Comparison of ENCODE assay signal across 7 mouse cellular contexts in the genomic region with DNA sequence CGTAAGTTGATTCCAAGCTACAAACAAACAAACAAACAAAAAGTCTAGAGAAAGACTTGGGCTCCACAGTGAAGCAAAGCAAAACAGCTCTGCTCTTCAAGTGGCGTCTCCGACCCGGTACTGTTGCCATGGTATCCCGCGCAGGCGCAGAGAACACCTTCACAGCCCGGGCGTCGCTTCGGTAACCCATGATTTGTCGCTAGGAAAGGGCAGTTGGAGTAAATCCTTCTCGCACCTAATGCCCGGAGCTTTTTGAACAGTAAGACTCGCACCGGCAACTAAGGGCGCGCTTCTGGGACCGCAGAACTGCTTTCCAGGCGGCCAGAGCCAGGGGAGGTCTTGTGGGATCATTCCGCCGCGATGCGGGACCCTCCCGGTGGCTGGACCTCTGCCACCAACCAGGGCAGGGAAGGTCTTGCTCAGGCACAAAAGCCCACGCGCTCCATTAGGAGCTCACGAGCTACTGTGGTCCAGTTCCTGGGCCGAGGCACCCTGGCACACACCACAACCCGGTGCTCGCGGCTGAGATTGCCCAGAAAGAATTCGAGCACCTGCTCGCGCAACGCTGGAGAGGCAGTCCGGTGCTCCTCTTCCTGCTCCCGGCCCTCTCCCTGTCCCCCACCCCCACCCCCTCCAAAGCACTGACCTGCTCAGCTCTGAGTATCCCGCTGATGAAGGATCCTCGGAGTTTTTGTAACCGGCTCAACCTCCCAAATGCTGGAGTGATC. TPM values are rescaled to one million over a fixed set of nuclear protein-coding genes. Genes with fewer than 3 reads are reported as not detected.
DNase-seq lines count a peak whose midpoint lies in the region; ATAC-seq and TF ChIP-seq lines count a peak whose summit lies in the region.

No protein-coding gene starts in this region.

- H3K4me1 ChIP-seq in embryonic facial prominence, embryonic 10.5 days: peaks cover 39% of the 10 kb centered on the region
- no peaks in the 10 kb centered on the region for H3K4me1 ChIP-seq in heart, adult 2 months (ENCODE audit: control insufficient read depth, insufficient read depth, low read length)
- H3K4me1 ChIP-seq in kidney, adult 2 months (ENCODE audit: control insufficient read depth, insufficient read depth, low read length): peaks cover 11% of the 10 kb centered on the region; the same call in 1 of the 2 replicates
- peaks cover 22% of the 10 kb centered on the region for H3K4me1 ChIP-seq in limb, embryonic 10.5 days
- peaks cover 28% of the 10 kb centered on the region for H3K4me1 ChIP-seq in midbrain, embryonic 11.5 days (ENCODE audit: control insufficient read depth, insufficient read depth, low read length)
- H3K4me1 ChIP-seq in small intestine, adult 2 months (ENCODE audit: control insufficient read depth, insufficient read depth, insufficient read length, low read length): 0 out of 2 replicates have a peak, but pooled peaks cover 3% of the 10 kb centered on the region

- no peaks in the 10 kb centered on the region for H3K36me3 ChIP-seq in embryonic facial prominence, embryonic 10.5 days (replicated peaks)
- no peaks in the 10 kb centered on the region for H3K36me3 ChIP-seq in heart, adult 2 months (ENCODE audit: control insufficient read depth, insufficient read depth, low read length)
- H3K36me3 ChIP-seq in kidney, adult 2 months (ENCODE audit: control insufficient read depth, insufficient read depth, low read length): no peaks in the 10 kb centered on the region
- H3K36me3 ChIP-seq in limb, embryonic 10.5 days: no peaks in the 10 kb centered on the region
- H3K36me3 ChIP-seq in midbrain, embryonic 11.5 days (ENCODE audit: control insufficient read depth, insufficient read depth, low read length): no peaks in the 10 kb centered on the region
- no peaks in the 10 kb centered on the region for H3K36me3 ChIP-seq in small intestine, adult 2 months (ENCODE audit: control insufficient read depth, insufficient read depth, low read length)

- WGBS in embryonic facial prominence, embryonic 10.5 days: under 1% methylated on average over 41 of the region's 41 CpGs
- WGBS in heart, adult 2 months: under 1% methylated on average over 41 of the region's 41 CpGs
- under 1% methylated on average over 41 of the region's 41 CpGs for WGBS in kidney, adult 2 months
- WGBS in limb, embryonic 10.5 days: under 1% methylated on average over 41 of the region's 41 CpGs
- under 1% methylated on average over 41 of the region's 41 CpGs for WGBS in midbrain, embryonic 11.5 days
- under 1% methylated on average over 41 of the region's 41 CpGs for WGBS in small intestine, adult 2 months

- peak; percentile 86 for DNase-seq in adrenal gland, postnatal 25 days
- DNase-seq in embryonic facial prominence, embryonic 10.5 days (ENCODE audit: low spot score): peak; percentile 90
- DNase-seq in heart, adult 2 months: peak; percentile 61
- DNase-seq in kidney, adult 2 months: peak; percentile 92
- DNase-seq in limb, embryonic 10.5 days (ENCODE audit: low spot score): peak; percentile 89
- peak; percentile 99 for DNase-seq in midbrain, embryonic 11.5 days (ENCODE audit: low spot score, missing footprints)

- no peak for TF ChIP-seq POLR2A in heart, adult 2 months (IDR thresholded peaks at IDR 0.05; ENCODE audit: insufficient read depth, low read depth, low read length)
- no peak for TF ChIP-seq POLR2A in kidney, adult 2 months (IDR thresholded peaks at IDR 0.05; ENCODE audit: low read depth, low read length)
- no peak for TF ChIP-seq POLR2A in small intestine, adult 2 months (IDR thresholded peaks at IDR 0.05; ENCODE audit: low read depth, low read length)

- no peaks in the 10 kb centered on the region for H3K9me3 ChIP-seq in embryonic facial prominence, embryonic 10.5 days
- no peaks in the 10 kb centered on the region for H3K9me3 ChIP-seq in limb, embryonic 10.5 days (replicated peaks)
- no peaks in the 10 kb centered on the region for H3K9me3 ChIP-seq in midbrain, embryonic 11.5 days (ENCODE audit: control insufficient read depth, low read length)

- H3K4me3 ChIP-seq in embryonic facial prominence, embryonic 10.5 days: peak overlapping the region; percentile 87
- peak overlapping the region; percentile 46 for H3K4me3 ChIP-seq in heart, adult 2 months
- H3K4me3 ChIP-seq in kidney, adult 2 months (ENCODE audit: insufficient read depth, low read depth, low read length): peak overlapping the region; percentile 79
- H3K4me3 ChIP-seq in limb, embryonic 10.5 days: peak overlapping the region; percentile 79
- peak overlapping the region; percentile 81 for H3K4me3 ChIP-seq in midbrain, embryonic 11.5 days (ENCODE audit: low read depth, low read length)
- peak overlapping the region; percentile 87 for H3K4me3 ChIP-seq in small intestine, adult 2 months (ENCODE audit: low read depth, low read length)

- intact Hi-C loops in heart, adult 2 months (cut with DNase I): no loop called here

- H3K27ac ChIP-seq in embryonic facial prominence, embryonic 10.5 days (replicated peaks): peak overlapping the region; percentile 90
- H3K27ac ChIP-seq in heart, adult 2 months: no peak overlapping the region
- peak overlapping the region; percentile 8; the same call in 1 of the 2 replicates for H3K27ac ChIP-seq in kidney, adult 2 months (ENCODE audit: insufficient read depth, low read depth, low read length)
- peak overlapping the region; percentile 75 for H3K27ac ChIP-seq in limb, embryonic 10.5 days
- H3K27ac ChIP-seq in midbrain, embryonic 11.5 days (ENCODE audit: low read depth, low read length): peak overlapping the region; percentile 95
- no peak overlapping the region for H3K27ac ChIP-seq in small intestine, adult 2 months (ENCODE audit: insufficient read depth, low read depth, low read length)

- peaks cover 4% of the 10 kb centered on the region; the same call in 1 of the 2 replicates for H3K27me3 ChIP-seq in embryonic facial prominence, embryonic 10.5 days (replicated peaks; ENCODE audit: low read depth, poor library complexity, severe bottlenecking)
- no peaks in the 10 kb centered on the region for H3K27me3 ChIP-seq in heart, adult 2 months (ENCODE audit: control insufficient read depth, insufficient read depth, low read length)
- H3K27me3 ChIP-seq in kidney, adult 2 months (replicated peaks; ENCODE audit: control insufficient read depth, insufficient read depth, low read length): no peaks in the 10 kb centered on the region
- no peaks in the 10 kb centered on the region for H3K27me3 ChIP-seq in limb, embryonic 10.5 days (ENCODE audit: low read depth, poor library complexity, severe bottlenecking)
- no peaks in the 10 kb centered on the region for H3K27me3 ChIP-seq in midbrain, embryonic 11.5 days (ENCODE audit: control insufficient read depth, insufficient read depth, low read length)
- H3K27me3 ChIP-seq in small intestine, adult 2 months (ENCODE audit: control insufficient read depth, insufficient read depth, low read length): no peaks in the 10 kb centered on the region

- peak overlapping the region; percentile 77 for H3K4me2 ChIP-seq in midbrain, embryonic 11.5 days

- no peaks in the 10 kb centered on the region for H3K79me2 ChIP-seq in heart, adult 2 months (replicated peaks; ENCODE audit: control insufficient read depth, insufficient read depth, low read length)

- no peak for TF ChIP-seq EP300 in heart, adult 2 months (IDR thresholded peaks at IDR 0.05; ENCODE audit: insufficient read depth, low read depth, low read length)

- peak; percentile 83 for ATAC-seq in midbrain, embryonic 11.5 days (ENCODE audit: low FRiP score)

- TF ChIP-seq CTCF in heart, adult 2 months (IDR thresholded peaks at IDR 0.05): no peak
- TF ChIP-seq CTCF in kidney, adult 2 months (conservative IDR thresholded peaks at IDR 0.05; ENCODE audit: insufficient read depth, insufficient read length, low read depth, low read length): no peak
- TF ChIP-seq CTCF in small intestine, adult 2 months (IDR thresholded peaks at IDR 0.05; ENCODE audit: extremely low read depth, insufficient read length, insufficient replicate concordance, low read depth, low read length): no peak

- H3K9ac ChIP-seq in heart, adult 2 months (ENCODE audit: low read depth, low read length): no peak overlapping the region
- H3K9ac ChIP-seq in midbrain, embryonic 11.5 days (ENCODE audit: low read length): peak overlapping the region; percentile 94

RNA-seq across cellular contexts. Expression of a gene that starts 0.5 kb away (rescaled TPM):
- not detected in 2 replicates for total RNA-seq in adrenal gland, postnatal 25 days (2021)
- 10.5 and 19.0 TPM in 2 replicates for polyA plus RNA-seq in embryonic facial prominence, embryonic 10.5 days (2016; fragmentation: Nextera tagmentation; extraction: Ambion mirVana)
- total RNA-seq in heart, adult 2 months (2021): under 1 TPM in 1 of 2 experiments, not detected in 1; 0.07 TPM
- 0.14 TPM in 1 of 2 replicates, not detected in the other for polyA plus RNA-seq in heart, adult 2 months (2012; rRNA removed)
- 0.84 and 1.2 TPM in 2 replicates for polyA plus RNA-seq in kidney, adult 2 months (2012; rRNA removed)
- 4.1 and 4.5 TPM in 2 replicates for polyA plus RNA-seq in limb, embryonic 10.5 days (2016; fragmentation: Nextera tagmentation; extraction: Ambion mirVana)
- 38.7 and 43.6 TPM in 2 replicates for polyA plus RNA-seq in midbrain, embryonic 11.5 days (2014; fragmentation: Nextera tagmentation; extraction: Ambion mirVana)
- polyA plus RNA-seq in small intestine, adult 2 months (2012; rRNA removed): 0.96 and 1.2 TPM in 2 replicates

RNA-seq across cellular contexts. Expression of a gene that starts 30.5 kb away (rescaled TPM):
- total RNA-seq in adrenal gland, postnatal 25 days (2021): 13.2 and 17.4 TPM in 2 replicates
- 2.0 and 2.9 TPM in 2 replicates for polyA plus RNA-seq in embryonic facial prominence, embryonic 10.5 days (2016; fragmentation: Nextera tagmentation; extraction: Ambion mirVana)
- 10 to 100 TPM; 10.9 to 11.8 TPM for total RNA-seq in heart, adult 2 months (2021)
- polyA plus RNA-seq in heart, adult 2 months (2012; rRNA removed): 3.3 and 3.9 TPM in 2 replicates
- 4.5 and 6.1 TPM in 2 replicates for polyA plus RNA-seq in kidney, adult 2 months (2012; rRNA removed)
- 2.6 and 3.3 TPM in 2 replicates for polyA plus RNA-seq in limb, embryonic 10.5 days (2016; fragmentation: Nextera tagmentation; extraction: Ambion mirVana)
- polyA plus RNA-seq in midbrain, embryonic 11.5 days (2014; fragmentation: Nextera tagmentation; extraction: Ambion mirVana): 2.3 and 3.4 TPM in 2 replicates
- polyA plus RNA-seq in small intestine, adult 2 months (2012; rRNA removed): 0.22 and 1.4 TPM in 2 replicates

Comparison
In these comparisons a context has a peak if more than half of its experiments do, and no peak if none do; other contexts are left out.
1. H3K27ac ChIP-seq: peak in embryonic facial prominence, embryonic 10.5 days (single experiment), kidney, adult 2 months (single experiment), limb, embryonic 10.5 days (single experiment) and midbrain, embryonic 11.5 days (single experiment); none in heart, adult 2 months (single experiment) and small intestine, adult 2 months (single experiment).
2. Peak in every context shown above with its lines, with median percentiles within 50 percentile points of each other: DNase-seq and H3K4me3 ChIP-seq.